Comparison of ENCODE assay signal across 8 mouse cellular contexts in genomic region chr3:101551457-101552230, GRCm38 (mm10). TPM values are rescaled to one million over a fixed set of nuclear protein-coding genes. Genes with fewer than 3 reads are reported as not detected.
DNase-seq lines count a peak whose midpoint lies in the region; ATAC-seq and TF ChIP-seq lines count a peak whose summit lies in the region.

No protein-coding gene starts in this region.

- no peaks in the 10 kb centered on the region for H3K9me3 ChIP-seq in intestine, postnatal 0 days (ENCODE audit: control insufficient read depth)
- H3K9me3 ChIP-seq in liver, embryonic 13.5 days (replicated peaks) = no peaks in the 10 kb centered on the region
- no peaks in the 10 kb centered on the region for H3K9me3 ChIP-seq in neural tube, embryonic 12.5 days

- peak; percentile 71 for ATAC-seq in intestine, postnatal 0 days
- ATAC-seq in liver, embryonic 13.5 days (ENCODE audit: low read depth) = peak; percentile 98
- 0 out of 2 replicates have a peak, but pooled peaks have one; percentile 50 for ATAC-seq in neural tube, embryonic 12.5 days (ENCODE audit: low FRiP score, low read depth)

- DNase-seq in cerebellum, postnatal 25 days = peak; percentile 28 to 39
- DNase-seq in cerebellum, adult 8-10 months = no peak
- DNase-seq in brain, adult 2 months (ENCODE audit: low read depth, low spot score) = peak; percentile 93
- peak; percentile 98 for DNase-seq in heart, adult 11 months
- DNase-seq in liver, embryonic 13.5 days = peak; percentile 92
- no peak for DNase-seq in embryo, embryonic 11 days

- no peak overlapping the region for H3K27ac ChIP-seq in intestine, postnatal 0 days (ENCODE audit: low read depth, low read length)
- H3K27ac ChIP-seq in liver, embryonic 13.5 days = peak overlapping the region; percentile 99
- no peak overlapping the region for H3K27ac ChIP-seq in neural tube, embryonic 12.5 days

- H3K4me3 ChIP-seq in intestine, postnatal 0 days (ENCODE audit: low read depth, low read length) = no peak overlapping the region
- H3K4me3 ChIP-seq in liver, embryonic 13.5 days (replicated peaks) = peak overlapping the region; percentile 63
- no peak overlapping the region for H3K4me3 ChIP-seq in neural tube, embryonic 12.5 days

- peaks cover 11% of the 10 kb centered on the region; the same call in 1 of the 2 replicates for H3K4me1 ChIP-seq in intestine, postnatal 0 days (replicated peaks; ENCODE audit: control insufficient read depth, insufficient read depth, low read length)
- peaks cover 73% of the 10 kb centered on the region for H3K4me1 ChIP-seq in liver, embryonic 13.5 days (replicated peaks)
- H3K4me1 ChIP-seq in neural tube, embryonic 12.5 days = peaks cover 6% of the 10 kb centered on the region; the same call in 1 of the 2 replicates

- 51% methylated on average over 26 of the region's 26 CpGs for WGBS in intestine, postnatal 0 days
- 35% methylated on average over 26 of the region's 26 CpGs for WGBS in liver, embryonic 13.5 days (ENCODE audit: insufficient replicate concordance)
- WGBS in neural tube, embryonic 12.5 days = 68% methylated on average over 26 of the region's 26 CpGs

- no peak for TF ChIP-seq CTCF in intestine, postnatal 0 days (IDR thresholded peaks at IDR 0.05; ENCODE audit: low read depth)

- H3K27me3 ChIP-seq in intestine, postnatal 0 days (replicated peaks; ENCODE audit: control insufficient read depth, insufficient read depth, low read length) = no peaks in the 10 kb centered on the region
- H3K27me3 ChIP-seq in liver, embryonic 13.5 days = no peaks in the 10 kb centered on the region
- H3K27me3 ChIP-seq in neural tube, embryonic 12.5 days (replicated peaks) = no peaks in the 10 kb centered on the region

- H3K4me2 ChIP-seq in intestine, postnatal 0 days (replicated peaks; ENCODE audit: low read depth) = peak overlapping the region; percentile 44; the same call in 1 of the 2 replicates
- H3K4me2 ChIP-seq in liver, embryonic 13.5 days = peak overlapping the region; percentile 74
- peak overlapping the region; percentile 1; the same call in 1 of the 2 replicates for H3K4me2 ChIP-seq in neural tube, embryonic 12.5 days (replicated peaks)

- H3K9ac ChIP-seq in intestine, postnatal 0 days (ENCODE audit: low read depth, low read length) = no peak overlapping the region
- H3K9ac ChIP-seq in liver, embryonic 13.5 days = peak overlapping the region; percentile 83
- H3K9ac ChIP-seq in neural tube, embryonic 12.5 days = no peak overlapping the region

- H3K36me3 ChIP-seq in intestine, postnatal 0 days (ENCODE audit: control insufficient read depth, insufficient read depth) = no peaks in the 10 kb centered on the region
- no peaks in the 10 kb centered on the region for H3K36me3 ChIP-seq in liver, embryonic 13.5 days
- no peaks in the 10 kb centered on the region for H3K36me3 ChIP-seq in neural tube, embryonic 12.5 days

RNA-seq across cellular contexts. Expression of gene Atp1a1, which starts 52.8 kb away (rescaled TPM):
- 309 and 318 TPM in 2 replicates for polyA plus RNA-seq in intestine, postnatal 0 days (2015; fragmentation: Nextera tagmentation; extraction: Ambion mirVana)
- 40.1 and 46.8 TPM in 2 replicates for polyA plus RNA-seq in liver, embryonic 13.5 days (2015; fragmentation: Nextera tagmentation; extraction: Ambion mirVana)
- 61.1 and 68.3 TPM in 2 replicates for polyA plus RNA-seq in neural tube, embryonic 12.5 days (2016; fragmentation: Nextera tagmentation; extraction: Ambion mirVana)

Comparison
In these comparisons a context has a peak if more than half of its experiments do, and no peak if none do; other contexts are left out.
1. DNase-seq: peak in cerebellum, postnatal 25 days (2 of 2), brain, adult 2 months (single experiment), heart, adult 11 months (single experiment) and liver, embryonic 13.5 days (single experiment); none in cerebellum, adult 8-10 months (single experiment) and embryo, embryonic 11 days (single experiment).
2. H3K4me2 ChIP-seq: peak in every context shown above with its lines; median percentile 74 in liver, embryonic 13.5 days; 44 in intestine, postnatal 0 days; 1 in neural tube, embryonic 12.5 days.
3. Peak in every context shown above with its lines, with median percentiles within 50 percentile points of each other: ATAC-seq.